Mouse (Mus musculus) midbrain, embryonic 11.5 days (tissue): ENCODE measurements around the gene Elmod2. TPM values are rescaled to one million over a fixed set of nuclear protein-coding genes. Genes with fewer than 3 reads are reported as not detected.

ENCODE experiments used
- polyA plus RNA-seq: library from polyadenylated mRNA; unstranded; fragments of >200 nt; fragmentation: Nextera tagmentation; extraction: Ambion mirVana; gene quantifications from 2 replicates; pipeline ENCODE4 v1.2.1, GENCODE M21; 2014

The Elmod2 gene
- polyA plus RNA-seq, 1 experiment from 2014 or later = 28.9 TPM

Other genes starting within 250 kb of the Elmod2 start
- 11.3 and 11.8 TPM in 2 replicates for gene Tbc1d9, start 167.1 kb downstream of the Elmod2 start, polyA plus RNA-seq
- gene Gm10645, start 166.3 kb downstream of the Elmod2 start, polyA plus RNA-seq = 5.8 and 6.6 TPM in 2 replicates
- gene Ucp1, start 42.1 kb downstream of the Elmod2 start, polyA plus RNA-seq = 0.08 TPM in 1 of 2 replicates, not detected in the other
- not detected in 2 replicates for gene Mgat4d, start 16.0 kb upstream of the Elmod2 start, polyA plus RNA-seq
- 5.4 and 6.1 TPM in 2 replicates for gene Clgn, start 57.4 kb upstream of the Elmod2 start, polyA plus RNA-seq
- 199 and 213 TPM in 2 replicates for gene Scoc, start 125.9 kb upstream of the Elmod2 start, polyA plus RNA-seq
- gene Olfr370, start 203.3 kb upstream of the Elmod2 start, polyA plus RNA-seq = not detected in 2 replicates
- gene Ndufb7, start 234.2 kb upstream of the Elmod2 start, polyA plus RNA-seq = 351 and 359 TPM in 2 replicates